Mouse (Mus musculus): ENCODE measurements around the gene Ngef. TPM values are rescaled to one million over a fixed set of nuclear protein-coding genes. Genes with fewer than 3 reads are reported as not detected.

Ngef gene
- polyA plus RNA-seq, 1 experiment from 2014 or later = 32.6 TPM

DNA sequence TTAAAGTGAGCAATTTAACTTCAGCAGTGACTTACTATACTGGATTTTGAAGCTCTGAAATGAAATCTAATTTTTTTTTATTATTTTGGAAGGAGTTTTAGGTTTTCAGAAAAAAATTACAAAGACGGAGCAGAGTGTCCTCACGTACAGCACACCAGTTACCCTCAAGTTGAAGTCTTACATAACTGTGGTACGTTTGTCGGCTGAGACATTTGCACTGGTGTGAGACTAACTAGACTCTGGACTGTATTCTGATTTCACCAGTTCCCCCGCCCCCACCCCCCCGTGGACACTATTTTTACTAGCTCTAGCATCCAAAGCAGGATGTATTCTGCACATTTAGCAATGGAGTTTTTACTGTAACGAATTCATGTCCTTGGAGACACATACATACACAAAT is 26.9 kb upstream of the Ngef start:
- Histone ChIP-seq H3K4me1 (no peaks in the 10 kb centered on the region), H3K4me3 (replicated peaks) (no peak overlapping the region), H3K36me3 (no peaks in the 10 kb centered on the region), H3K27ac (replicated peaks) (no peak overlapping the region), H3K9me3 (replicated peaks) (no peaks in the 10 kb centered on the region), H3K27me3 (replicated peaks) (no peaks in the 10 kb centered on the region), H3K9ac (replicated peaks) (no peak overlapping the region), H3K4me2 (no peak overlapping the region)
- ATAC-seq (ENCODE audit: low FRiP score) = no peak
- 83% methylated on average over 7 of the region's 7 CpGs for WGBS

DNA sequence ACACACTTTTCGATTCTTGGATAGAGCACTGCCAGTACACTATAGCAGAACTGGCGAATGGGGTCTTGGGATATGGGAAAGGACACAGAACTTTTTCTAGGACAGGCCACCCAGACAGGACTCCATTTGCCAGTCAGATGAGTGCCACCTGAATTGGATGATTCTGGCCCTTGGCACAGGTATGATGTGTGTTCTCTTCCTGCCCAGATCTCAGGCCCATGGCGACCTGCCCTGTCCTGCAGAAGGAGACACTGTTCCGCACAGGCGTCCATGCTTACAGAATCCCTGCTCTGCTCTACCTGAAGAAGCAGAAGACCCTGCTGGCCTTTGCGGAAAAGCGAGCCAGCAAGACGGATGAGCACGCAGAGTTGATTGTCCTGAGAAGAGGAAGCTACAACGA is 21.0 kb upstream of the Ngef start:
- ATAC-seq (ENCODE audit: low FRiP score) = no peak
- no peaks in the 10 kb centered on the region for H3K9me3 ChIP-seq (replicated peaks)
- H3K4me3 ChIP-seq (replicated peaks) = no peak overlapping the region
- no peak overlapping the region for H3K27ac ChIP-seq (replicated peaks)
- H3K36me3 ChIP-seq = no peaks in the 10 kb centered on the region
- no peak overlapping the region for H3K9ac ChIP-seq (replicated peaks)
- 95% methylated on average over 10 of the region's 10 CpGs for WGBS
- H3K4me2 ChIP-seq = no peak overlapping the region
- no peaks in the 10 kb centered on the region for H3K4me1 ChIP-seq
- no peaks in the 10 kb centered on the region for H3K27me3 ChIP-seq (replicated peaks)

DNA sequence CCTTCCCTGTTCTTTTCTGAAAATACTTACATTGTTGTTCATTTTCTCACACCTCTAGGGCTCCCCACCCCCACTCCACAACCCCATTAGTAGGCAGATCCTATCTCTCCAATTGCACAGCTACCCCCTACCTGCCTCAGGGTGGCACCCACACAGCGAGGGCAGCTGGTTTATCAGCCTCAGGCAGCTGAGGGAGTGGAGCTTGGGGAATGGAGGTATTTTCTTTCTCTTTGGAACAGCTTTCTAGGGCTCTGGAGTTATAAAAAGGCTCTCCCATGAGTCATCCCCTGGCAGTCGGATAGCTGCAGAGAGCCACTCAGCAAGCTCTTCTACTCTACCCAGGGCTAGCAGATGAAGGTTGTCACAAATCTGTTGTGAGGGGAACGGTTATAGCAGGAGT is 20.6 kb upstream of the Ngef start:
- no peaks in the 10 kb centered on the region for H3K36me3 ChIP-seq

DNA sequence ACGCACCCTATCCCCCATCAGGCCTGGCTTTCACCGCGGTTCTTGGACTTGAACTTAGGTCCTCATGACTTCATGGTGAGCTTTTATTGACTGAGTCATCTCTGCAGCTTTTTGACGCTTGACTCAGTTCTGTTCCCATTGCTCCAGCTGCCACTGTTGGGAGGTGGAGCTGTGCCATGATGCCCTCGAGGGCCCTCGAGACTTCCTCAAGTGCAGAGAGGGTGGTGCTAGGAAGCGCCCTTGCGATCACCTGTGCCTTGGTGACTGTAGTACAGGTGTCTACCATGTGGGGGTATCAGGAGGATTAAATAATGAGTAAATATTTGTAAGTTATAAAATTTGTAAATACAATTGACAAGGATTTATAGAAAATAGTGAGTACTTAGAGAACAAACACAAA is 16.3 kb upstream of the Ngef start:
- Histone ChIP-seq H3K4me2 (no peak overlapping the region), H3K4me3 (replicated peaks) (no peak overlapping the region), H3K9ac (replicated peaks) (no peak overlapping the region), H3K27ac (replicated peaks) (no peak overlapping the region), H3K27me3 (replicated peaks) (no peaks in the 10 kb centered on the region), H3K36me3 (no peaks in the 10 kb centered on the region), H3K4me1 (no peaks in the 10 kb centered on the region), H3K9me3 (replicated peaks) (no peaks in the 10 kb centered on the region)
- ATAC-seq (ENCODE audit: low FRiP score) = no peak
- WGBS = 93% methylated on average over 8 of the region's 8 CpGs

More for the DNA sequence above, 20.6 kb upstream of the Ngef start:
- Histone ChIP-seq H3K9ac (replicated peaks) (no peak overlapping the region), H3K27me3 (replicated peaks) (no peaks in the 10 kb centered on the region), H3K4me2 (no peak overlapping the region), H3K4me1 (no peaks in the 10 kb centered on the region), H3K4me3 (replicated peaks) (no peak overlapping the region), H3K9me3 (replicated peaks) (no peaks in the 10 kb centered on the region), H3K27ac (replicated peaks) (no peak overlapping the region)
- ATAC-seq (ENCODE audit: low FRiP score) = no peak
- WGBS = 75% methylated on average over 3 of the region's 3 CpGs

DNA sequence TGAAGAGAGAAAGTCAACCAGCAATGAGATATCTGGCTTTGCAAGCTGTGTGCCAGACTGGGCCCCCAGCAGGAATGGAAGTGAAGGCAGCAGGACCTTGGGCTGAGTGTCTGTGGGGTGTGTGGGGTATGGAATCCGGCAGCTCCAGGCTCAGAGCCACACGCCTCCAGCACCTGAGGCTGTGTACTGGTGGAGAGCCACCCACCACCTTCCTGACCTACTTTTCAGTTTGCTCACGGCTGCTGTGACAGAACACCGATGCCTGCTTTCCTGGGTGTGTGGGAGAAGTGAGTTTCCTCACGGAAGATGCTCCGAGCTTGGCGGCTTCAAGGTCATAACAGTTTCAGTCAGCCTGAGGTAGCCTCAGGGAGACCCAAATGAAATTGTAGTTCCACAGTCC is 15.5 kb upstream of the Ngef start:
- no peaks in the 10 kb centered on the region for H3K9me3 ChIP-seq (replicated peaks)
- no peak overlapping the region for H3K4me3 ChIP-seq (replicated peaks)
- 91% methylated on average over 7 of the region's 7 CpGs for WGBS
- no peak overlapping the region for H3K27ac ChIP-seq (replicated peaks)
- no peak overlapping the region for H3K9ac ChIP-seq (replicated peaks)
- no peaks in the 10 kb centered on the region for H3K4me1 ChIP-seq
- no peaks in the 10 kb centered on the region for H3K36me3 ChIP-seq
- ATAC-seq (ENCODE audit: low FRiP score) = no peak
- no peaks in the 10 kb centered on the region for H3K27me3 ChIP-seq (replicated peaks)
- H3K4me2 ChIP-seq = no peak overlapping the region

DNA sequence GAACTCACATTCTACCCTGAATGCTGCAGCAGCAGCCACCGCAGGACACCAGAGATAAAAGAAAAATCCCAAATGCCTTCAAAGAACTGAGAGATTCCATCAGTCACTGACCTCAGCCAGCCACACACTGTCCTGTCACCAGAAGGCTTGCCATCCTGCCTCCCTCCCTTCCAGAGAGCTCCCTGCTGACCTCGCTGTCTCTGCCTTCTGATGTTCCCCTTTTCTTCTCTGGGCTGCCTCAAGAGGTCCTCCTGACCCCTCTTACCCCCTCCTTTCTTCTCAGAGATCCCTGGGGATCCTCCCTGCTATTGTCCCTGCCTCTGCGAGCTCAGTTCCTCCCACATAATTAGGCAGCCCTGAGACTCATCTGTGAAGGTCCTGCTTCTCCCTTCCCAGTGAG is 7.2 kb upstream of the Ngef start:
- no peak overlapping the region for H3K9ac ChIP-seq (replicated peaks)
- no peaks in the 10 kb centered on the region for H3K4me1 ChIP-seq
- H3K27me3 ChIP-seq (replicated peaks) = no peaks in the 10 kb centered on the region
- H3K4me2 ChIP-seq = no peak overlapping the region
- H3K4me3 ChIP-seq (replicated peaks) = no peak overlapping the region
- no peaks in the 10 kb centered on the region for H3K36me3 ChIP-seq
- ATAC-seq (ENCODE audit: low FRiP score) = no peak
- 6% methylated on average over 3 of the region's 3 CpGs for WGBS
- H3K27ac ChIP-seq (replicated peaks) = no peak overlapping the region
- H3K9me3 ChIP-seq (replicated peaks) = no peaks in the 10 kb centered on the region

DNA sequence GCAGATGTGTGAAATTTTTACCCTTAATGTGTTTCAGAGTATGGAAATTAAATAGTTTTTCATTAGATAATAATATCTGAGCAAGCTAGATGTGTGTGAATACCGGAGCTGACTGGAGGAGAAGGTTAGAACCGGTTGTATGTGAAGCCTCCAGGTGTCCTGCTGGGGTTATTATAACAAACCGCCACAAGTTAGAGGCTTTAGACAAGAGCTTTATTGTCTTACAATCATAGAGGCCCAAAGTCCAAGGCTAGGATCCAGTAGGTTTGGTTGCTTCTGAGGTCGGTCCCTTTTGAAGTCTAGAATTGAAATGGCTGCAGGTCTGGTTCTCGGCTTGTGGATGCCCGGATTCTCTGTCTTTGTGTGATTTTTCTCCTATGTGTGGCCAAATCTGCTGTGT is 5.3 kb upstream of the Ngef start:
- Histone ChIP-seq H3K27me3 (replicated peaks) (no peaks in the 10 kb centered on the region), H3K36me3 (no peaks in the 10 kb centered on the region), H3K4me2 (no peak overlapping the region), H3K4me3 (replicated peaks) (no peak overlapping the region), H3K4me1 (peaks cover 15% of the 10 kb centered on the region), H3K9ac (replicated peaks) (no peak overlapping the region), H3K9me3 (replicated peaks) (no peaks in the 10 kb centered on the region), H3K27ac (replicated peaks) (no peak overlapping the region)
- WGBS = 90% methylated on average over 6 of the region's 6 CpGs
- ATAC-seq (ENCODE audit: low FRiP score) = no peak

DNA sequence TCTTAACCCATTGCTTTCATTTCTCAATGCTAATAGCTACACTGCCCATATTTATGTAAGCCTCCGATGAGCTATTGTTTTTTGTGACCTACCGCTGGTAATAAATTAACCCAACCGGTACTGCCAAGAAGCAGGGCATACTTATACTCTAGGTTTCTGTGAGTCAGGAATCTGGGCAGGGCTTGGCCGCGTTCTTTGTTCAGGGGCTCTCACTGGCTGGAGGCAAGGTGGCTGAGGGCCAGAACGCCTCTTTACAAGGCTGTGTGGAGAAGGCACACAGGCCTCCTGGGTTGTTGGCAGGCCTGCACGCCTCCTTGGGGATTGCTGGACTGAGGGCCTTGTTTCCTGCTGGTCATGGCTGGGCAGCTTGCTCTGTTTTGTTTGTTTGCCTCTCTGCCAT is 1.1 kb upstream of the Ngef start:
- ATAC-seq (ENCODE audit: low FRiP score) = peak; percentile 81
- no peak overlapping the region for H3K9ac ChIP-seq (replicated peaks)
- H3K27me3 ChIP-seq (replicated peaks) = no peaks in the 10 kb centered on the region
- H3K9me3 ChIP-seq (replicated peaks) = no peaks in the 10 kb centered on the region
- no peaks in the 10 kb centered on the region for H3K36me3 ChIP-seq
- H3K27ac ChIP-seq (replicated peaks) = peak overlapping the region; percentile 51
- no peak overlapping the region for H3K4me2 ChIP-seq
- WGBS = 30% methylated on average over 7 of the region's 7 CpGs
- H3K4me1 ChIP-seq = peaks cover 16% of the 10 kb centered on the region
- no peak overlapping the region for H3K4me3 ChIP-seq (replicated peaks)

DNA sequence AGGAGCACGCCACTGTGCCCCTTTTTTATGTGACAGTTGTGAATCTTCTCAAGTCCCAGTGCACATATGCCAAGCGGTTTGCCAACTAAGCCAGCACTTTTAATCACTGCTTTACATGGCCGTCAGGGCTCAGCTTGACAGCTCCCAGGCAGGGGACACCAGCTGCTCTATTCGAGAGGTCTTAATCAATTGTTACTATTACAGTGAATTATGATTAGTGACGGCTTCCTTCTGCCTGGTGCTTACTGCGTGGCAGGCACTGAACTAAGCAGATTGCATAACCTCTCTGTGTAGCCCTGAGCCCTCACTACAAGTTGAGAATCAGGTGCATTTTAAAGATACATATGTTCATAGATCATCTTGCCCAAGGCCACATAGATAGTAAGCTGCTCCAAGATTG is 683 bp upstream of the Ngef start:
- Histone ChIP-seq H3K27ac (replicated peaks) (peak overlapping the region; percentile 51), H3K9ac (replicated peaks) (no peak overlapping the region), H3K4me2 (no peak overlapping the region), H3K4me1 (peaks cover 16% of the 10 kb centered on the region), H3K4me3 (replicated peaks) (no peak overlapping the region), H3K36me3 (no peaks in the 10 kb centered on the region), H3K27me3 (replicated peaks) (no peaks in the 10 kb centered on the region), H3K9me3 (replicated peaks) (no peaks in the 10 kb centered on the region)
- 12% methylated on average over 6 of the region's 6 CpGs for WGBS
- ATAC-seq (ENCODE audit: low FRiP score) = peak; percentile 75

DNA sequence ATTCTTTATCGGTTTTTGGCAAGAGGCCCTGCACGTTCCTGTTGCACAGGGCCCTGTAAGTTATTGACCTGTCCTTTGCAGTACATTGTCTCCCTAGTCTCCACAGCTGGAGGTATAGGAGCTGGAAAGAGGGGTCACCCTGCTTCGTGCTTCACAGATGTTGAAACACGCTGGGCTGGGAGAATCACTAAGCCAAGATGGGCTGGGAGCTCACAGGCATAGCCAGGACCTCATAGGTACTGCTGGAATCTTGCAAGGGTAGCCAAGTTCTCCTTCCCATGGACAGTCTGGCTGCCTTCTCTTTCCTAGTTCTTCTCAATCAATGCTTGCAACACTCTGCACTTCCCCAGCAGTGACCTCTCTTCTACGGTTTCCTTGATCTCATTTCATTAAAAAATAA is 409 bp downstream of the Ngef start:
- H3K4me3 ChIP-seq (replicated peaks) = no peak overlapping the region
- H3K9ac ChIP-seq (replicated peaks) = no peak overlapping the region
- no peak overlapping the region for H3K27ac ChIP-seq (replicated peaks)
- no peak for ATAC-seq (ENCODE audit: low FRiP score)
- peaks cover 16% of the 10 kb centered on the region for H3K4me1 ChIP-seq
- no peak overlapping the region for H3K4me2 ChIP-seq
- WGBS = 77% methylated on average over 5 of the region's 5 CpGs
- no peaks in the 10 kb centered on the region for H3K9me3 ChIP-seq (replicated peaks)
- no peaks in the 10 kb centered on the region for H3K36me3 ChIP-seq
- no peaks in the 10 kb centered on the region for H3K27me3 ChIP-seq (replicated peaks)

DNA sequence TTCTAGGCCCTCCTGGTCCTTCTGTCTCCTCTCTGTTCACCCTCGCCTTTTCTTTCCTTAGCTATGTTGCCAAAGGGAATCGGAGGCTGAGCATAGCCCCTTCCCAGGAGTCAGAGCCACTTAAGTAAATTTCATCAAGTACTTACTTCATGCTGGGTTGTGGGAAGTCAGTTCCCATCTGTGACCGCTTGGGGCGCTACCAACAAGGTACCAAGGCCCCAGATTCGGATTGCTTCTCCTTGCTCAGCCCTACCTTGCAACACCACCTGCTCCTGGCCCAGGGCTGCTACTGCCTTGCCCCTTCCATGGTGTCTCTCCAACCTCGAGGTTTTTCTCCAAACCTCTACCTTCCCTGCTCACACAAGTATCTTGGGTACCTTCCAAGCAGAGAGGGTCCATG is 5.3 kb downstream of the Ngef start:
- Histone ChIP-seq H3K9ac (replicated peaks) (no peak overlapping the region), H3K4me3 (replicated peaks) (no peak overlapping the region), H3K36me3 (no peaks in the 10 kb centered on the region), H3K9me3 (replicated peaks) (no peaks in the 10 kb centered on the region), H3K27me3 (replicated peaks) (no peaks in the 10 kb centered on the region), H3K4me2 (no peak overlapping the region), H3K27ac (replicated peaks) (no peak overlapping the region), H3K4me1 (no peaks in the 10 kb centered on the region)
- 54% methylated on average over 6 of the region's 6 CpGs for WGBS
- no peak for ATAC-seq (ENCODE audit: low FRiP score)

DNA sequence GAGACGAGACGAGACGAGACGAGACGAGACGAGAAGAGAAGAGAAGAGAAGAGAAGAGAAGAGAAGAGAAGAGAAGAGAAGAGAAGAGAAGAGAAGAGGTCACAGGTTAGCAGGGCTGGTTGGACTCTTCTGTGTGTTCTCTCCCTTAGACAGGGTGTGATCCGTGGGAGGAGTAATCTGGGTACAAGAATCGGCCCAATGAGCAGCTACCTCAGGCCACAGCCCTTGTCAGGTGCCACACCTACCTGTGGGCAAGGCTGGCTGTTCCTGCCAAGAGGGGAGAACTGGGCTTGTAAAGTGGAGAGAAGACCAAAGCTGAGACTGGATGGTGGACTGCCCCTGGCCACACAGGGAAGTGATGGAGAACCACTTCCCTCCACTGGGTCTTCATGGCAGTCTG is 7.9 kb downstream of the Ngef start:
- ATAC-seq (ENCODE audit: low FRiP score) = no peak
- Histone ChIP-seq H3K9me3 (replicated peaks) (no peaks in the 10 kb centered on the region), H3K27me3 (replicated peaks) (no peaks in the 10 kb centered on the region), H3K4me2 (no peak overlapping the region), H3K27ac (replicated peaks) (no peak overlapping the region), H3K36me3 (no peaks in the 10 kb centered on the region), H3K9ac (replicated peaks) (no peak overlapping the region), H3K4me3 (replicated peaks) (no peak overlapping the region), H3K4me1 (no peaks in the 10 kb centered on the region; the same call in 1 of the 2 replicates)
- 90% methylated on average over 8 of the region's 8 CpGs for WGBS

DNA sequence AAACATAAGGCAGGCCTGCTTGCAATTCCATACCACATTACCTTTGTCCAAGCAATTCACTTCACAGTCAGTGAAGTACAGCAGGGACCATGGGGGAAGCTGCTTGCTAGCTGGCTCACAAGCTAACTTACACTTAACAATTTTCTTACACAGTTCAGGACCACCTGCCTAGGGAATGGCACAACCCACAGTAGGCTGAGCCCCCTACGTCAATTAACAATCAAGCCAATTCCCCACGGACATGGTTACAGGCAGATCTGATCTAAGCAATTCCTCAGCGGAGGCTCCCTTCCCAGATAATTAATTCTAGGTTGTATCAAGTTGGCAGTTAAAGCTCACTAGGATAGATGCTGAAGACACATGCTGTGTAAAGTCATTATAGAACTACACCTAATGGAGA is 10.7 kb downstream of the Ngef start:
- H3K27me3 ChIP-seq (replicated peaks) = no peaks in the 10 kb centered on the region
- H3K4me1 ChIP-seq = no peaks in the 10 kb centered on the region; the same call in 1 of the 2 replicates
- H3K36me3 ChIP-seq = no peaks in the 10 kb centered on the region
- no peak overlapping the region for H3K9ac ChIP-seq (replicated peaks)
- H3K4me3 ChIP-seq (replicated peaks) = no peak overlapping the region
- H3K27ac ChIP-seq (replicated peaks) = no peak overlapping the region
- 43% methylated on average over 3 of the region's 3 CpGs for WGBS
- no peak overlapping the region for H3K4me2 ChIP-seq
- peak; percentile 77 for ATAC-seq (ENCODE audit: low FRiP score)
- H3K9me3 ChIP-seq (replicated peaks) = no peaks in the 10 kb centered on the region
